ENCODE assay signal across 25 mouse cellular contexts in genomic region chr7:122333686-122334085, GRCm38 (mm10).
"Had no signal": no experiment of that assay in that cellular context is flagged by ENCODE, and none has a peak within 500 bp of the region (broad histone marks: within the 10 kb centered on the region; RNA-seq: fewer than 3 reads in every experiment).

No protein-coding gene starts in this region.

- H3K4me1 ChIP-seq: intestine, embryonic 15.5 days; limb, embryonic 10.5 days; liver, embryonic 12.5 days; liver, embryonic 15.5 days; lung, embryonic 15.5 days; neural tube, embryonic 13.5 days; stomach, embryonic 15.5 days had no signal

- H3K9ac ChIP-seq: intestine, embryonic 15.5 days; limb, embryonic 13.5 days; liver, embryonic 12.5 days; liver, embryonic 15.5 days; lung, embryonic 15.5 days; midbrain, embryonic 12.5 days; neural tube, embryonic 13.5 days; stomach, embryonic 15.5 days had no signal

- H3K27ac ChIP-seq: intestine, embryonic 15.5 days; left cerebral cortex, adult 2 months; limb, embryonic 10.5 days; limb, embryonic 13.5 days; liver, embryonic 12.5 days; liver, embryonic 15.5 days; lung, embryonic 15.5 days; midbrain, embryonic 12.5 days; neural tube, embryonic 13.5 days; stomach, embryonic 15.5 days had no signal

- H3K27me3 ChIP-seq: intestine, embryonic 15.5 days; limb, embryonic 13.5 days; liver, embryonic 12.5 days; liver, embryonic 15.5 days; lung, embryonic 15.5 days; midbrain, embryonic 12.5 days; neural tube, embryonic 13.5 days; stomach, embryonic 15.5 days had no signal

- H3K4me2 ChIP-seq: intestine, embryonic 15.5 days; limb, embryonic 13.5 days; liver, embryonic 12.5 days; liver, embryonic 15.5 days; lung, embryonic 15.5 days; midbrain, embryonic 12.5 days; neural tube, embryonic 13.5 days; stomach, embryonic 15.5 days had no signal

- ATAC-seq: intestine, embryonic 15.5 days; liver, embryonic 12.5 days had no signal

- H3K36me3 ChIP-seq: intestine, embryonic 15.5 days; limb, embryonic 10.5 days; limb, embryonic 13.5 days; liver, embryonic 12.5 days; liver, embryonic 15.5 days; lung, embryonic 15.5 days; midbrain, embryonic 12.5 days; neural tube, embryonic 13.5 days; stomach, embryonic 15.5 days had no signal

- DNase-seq: kidney, adult 11 months; kidney, adult 9 months; kidney, postnatal 14 days; kidney, postnatal 4 days; layer of hippocampus, adult 9-11 months; liver; lung, adult 18-20 months; lung, postnatal 10 days; lung, postnatal 36 days; retina, postnatal 1 day; right cerebral cortex, postnatal 25 days; spleen, adult 18-20 months; thymus, postnatal 25 days had no signal

- H3K9me3 ChIP-seq: intestine, embryonic 15.5 days; limb, embryonic 10.5 days; limb, embryonic 13.5 days; liver, embryonic 12.5 days; liver, embryonic 15.5 days; lung, embryonic 15.5 days; megakaryocyte, embryonic 14.5 days; midbrain, embryonic 12.5 days; neural tube, embryonic 13.5 days; stomach, embryonic 15.5 days had no signal

- H3K4me3 ChIP-seq: intestine, embryonic 15.5 days; left cerebral cortex, adult 2 months; limb, embryonic 10.5 days; limb, embryonic 13.5 days; liver, embryonic 12.5 days; liver, embryonic 15.5 days; lung, embryonic 15.5 days; megakaryocyte, embryonic 14.5 days; midbrain, embryonic 12.5 days; myocyte; neural tube, embryonic 13.5 days; stomach, embryonic 15.5 days had no signal
